Mouse (Mus musculus) MEL (cell line): Measurements from ENCODE around the gene Gtf2i. TPM values are rescaled to one million over a fixed set of nuclear protein-coding genes. Genes with fewer than 3 reads are reported as not detected.
A peak's percentile ranks its signal among the peaks of the same experiment; 100 is the strongest.

ENCODE experiments used
- DNase-seq: peaks from one replicate; pipeline ENCODE4 v3.0.0; 2011; ENCODE audit warnings: low read depth, low spot score
- H3K27ac ChIP-seq: 2 replicates; pipeline ENCODE4 v1.5.1; 2012; ENCODE audit warnings: low read depth, mild to moderate bottlenecking, control low read depth, low read length, moderate library complexity; ENCODE audit not compliant: control insufficient read depth
- H3K27me3 ChIP-seq, 2 experiments: fragments of 150-350 bp in 1 of 2; sonication (generic) in 1 of 2; 2 replicates each; pipeline ENCODE4 v1.6.1; 2012; ENCODE audit warnings: low read length in 2 of 2, mild to moderate bottlenecking in 2 of 2, improper control_type of control experiment in 1 of 2, moderate library complexity in 1 of 2; ENCODE audit not compliant: insufficient read depth in 2 of 2, control insufficient read depth in 1 of 2
- H3K36me3 ChIP-seq, 2 experiments: 2 replicates each; pipeline ENCODE4 v1.6.1; 2012 to 2014; ENCODE audit warnings: low read length in 2 of 2, improper control_type of control experiment in 1 of 2, inconsistent platforms in 1 of 2, mild to moderate bottlenecking in 1 of 2; ENCODE audit not compliant: insufficient read depth in 2 of 2, control insufficient read depth in 1 of 2
- H3K4me1 ChIP-seq, 2 experiments: fragments of 150-350 bp in 1 of 2; sonication (generic) in 1 of 2; 2 replicates each; pipeline ENCODE4 v1.6.1; 2012; ENCODE audit warnings: low read length in 2 of 2, improper control_type of control experiment in 1 of 2, mild to moderate bottlenecking in 1 of 2; ENCODE audit not compliant: insufficient read depth in 2 of 2, control insufficient read depth in 1 of 2
- H3K4me3 ChIP-seq, 2 experiments: fragments of 150-350 bp in 1 of 2; sonication (generic) in 1 of 2; 2 replicates each; pipeline ENCODE4 v1.5.1; 2012; ENCODE audit warnings: low read depth in 2 of 2, low read length in 2 of 2, mild to moderate bottlenecking in 2 of 2, moderate library complexity in 2 of 2, control low read depth in 1 of 2, improper control_type of control experiment in 1 of 2; ENCODE audit not compliant: control insufficient read depth in 1 of 2, insufficient read depth in 1 of 2
- H3K79me2 ChIP-seq: 2 replicates; pipeline ENCODE4 v1.6.1; 2012; ENCODE audit warnings: mild to moderate bottlenecking, low read length, moderate library complexity; ENCODE audit not compliant: control insufficient read depth, poor library complexity, insufficient read depth
- H3K9ac ChIP-seq: 2 replicates; pipeline ENCODE4 v1.6.1; 2012; ENCODE audit warnings: low read depth, mild to moderate bottlenecking, control low read depth, low read length, moderate library complexity; ENCODE audit not compliant: control insufficient read depth, poor library complexity, severe bottlenecking
- H3K9me3 ChIP-seq: fragments of 150-350 bp; sonication (generic); replicated peaks from 2 replicates; pipeline ENCODE4 v1.6.1; 2012; ENCODE audit warnings: mild to moderate bottlenecking, low read length, improper control_type of control experiment, moderate library complexity; ENCODE audit not compliant: insufficient read depth
- BHLHE40 ChIP-seq: IDR thresholded peaks from 2 replicates; pipeline ENCODE4 v1.6.1; 2012; ENCODE audit warnings: low read depth, mild to moderate bottlenecking, inconsistent platforms, low read length, improper control_type of control experiment, borderline replicate concordance
- CHD1 ChIP-seq: IDR thresholded peaks from 2 replicates; pipeline ENCODE4 v1.6.1; 2012; ENCODE audit warnings: low read depth, mild to moderate bottlenecking, inconsistent platforms, low read length, improper control_type of control experiment
- CHD2 ChIP-seq: IDR thresholded peaks from 2 replicates; pipeline ENCODE4 v1.6.1; 2011; ENCODE audit warnings: low read length, improper control_type of control experiment
- E2F4 ChIP-seq: IDR thresholded peaks from 2 replicates; pipeline ENCODE4 v1.6.1; 2011; ENCODE audit warnings: low read depth, low read length, improper control_type of control experiment, borderline replicate concordance
- ELF1 ChIP-seq: IDR thresholded peaks from 2 replicates; pipeline ENCODE4 v1.6.1; 2014; ENCODE audit warnings: low read depth, mild to moderate bottlenecking, inconsistent platforms, low read length, improper control_type of control experiment, moderate library complexity
- EP300 ChIP-seq, 2 experiments: IDR thresholded peaks; 2 replicates each; pipeline ENCODE4 v1.6.1; 2011; ENCODE audit warnings: improper control_type of control experiment in 2 of 2, low read length in 2 of 2, low read depth in 1 of 2, mild to moderate bottlenecking in 1 of 2
- ETS1 ChIP-seq: IDR thresholded peaks from 2 replicates; pipeline ENCODE4 v1.6.1; 2012; ENCODE audit warnings: low read depth, mild to moderate bottlenecking, inconsistent platforms, low read length, improper control_type of control experiment, moderate library complexity
- GABPA ChIP-seq: IDR thresholded peaks from 2 replicates; pipeline ENCODE4 v1.6.1; 2012; ENCODE audit warnings: low read depth, mild to moderate bottlenecking, inconsistent platforms, low read length, improper control_type of control experiment, moderate library complexity
- HCFC1 ChIP-seq: IDR thresholded peaks from 2 replicates; pipeline ENCODE4 v1.6.1; 2012; ENCODE audit warnings: low read depth, mild to moderate bottlenecking, inconsistent platforms, low read length, improper control_type of control experiment, moderate library complexity
- JUND ChIP-seq: IDR thresholded peaks from 2 replicates; pipeline ENCODE4 v1.6.1; 2011; ENCODE audit warnings: low read depth, mild to moderate bottlenecking, improper control_type of control experiment, low read length
- KAT2A ChIP-seq: conservative IDR thresholded peaks from 2 replicates; pipeline ENCODE4 v1.6.1; 2012; ENCODE audit warnings: low read depth, low read length, improper control_type of control experiment, inconsistent platforms
- MAFK ChIP-seq: IDR thresholded peaks from 2 replicates; pipeline ENCODE4 v1.6.1; 2011; ENCODE audit warnings: low read depth, mild to moderate bottlenecking, low read length, improper control_type of control experiment, borderline replicate concordance
- MAZ ChIP-seq: IDR thresholded peaks from 2 replicates; pipeline ENCODE4 v1.6.1; 2012; ENCODE audit warnings: low read depth, mild to moderate bottlenecking, inconsistent platforms, low read length, improper control_type of control experiment
- MEF2A ChIP-seq: IDR thresholded peaks from 2 replicates; pipeline ENCODE4 v1.6.1; 2014; ENCODE audit warnings: low read depth, mild to moderate bottlenecking, inconsistent platforms, low read length, improper control_type of control experiment; ENCODE audit not compliant: poor library complexity, insufficient replicate concordance, severe bottlenecking; ENCODE audit errors: extremely low read depth
- MXI1 ChIP-seq: IDR thresholded peaks from 2 replicates; pipeline ENCODE4 v1.6.1; 2011; ENCODE audit warnings: mild to moderate bottlenecking, low read depth, low read length, improper control_type of control experiment
- MYB ChIP-seq: IDR thresholded peaks from 2 replicates; pipeline ENCODE4 v1.6.1; 2011; ENCODE audit warnings: mild to moderate bottlenecking, low read depth, low read length, improper control_type of control experiment
- MYC ChIP-seq: IDR thresholded peaks from 2 replicates; pipeline ENCODE4 v1.6.1; 2011; ENCODE audit warnings: low read depth, mild to moderate bottlenecking, low read length, improper control_type of control experiment, moderate library complexity
- POLR2AphosphoS2 ChIP-seq: IDR thresholded peaks from 2 replicates; pipeline ENCODE4 v1.6.1; 2011; ENCODE audit warnings: low read length, improper control_type of control experiment
- POLR2AphosphoS5 ChIP-seq: IDR thresholded peaks from 2 replicates; pipeline ENCODE4 v1.6.1; 2012; ENCODE audit warnings: low read depth, borderline replicate concordance, mild to moderate bottlenecking, inconsistent platforms, low read length, moderate library complexity, mixed read lengths
- RCOR1 ChIP-seq: IDR thresholded peaks from 2 replicates; pipeline ENCODE4 v1.6.1; 2012; ENCODE audit warnings: low read depth, mild to moderate bottlenecking, inconsistent platforms, low read length, improper control_type of control experiment
- SIN3A ChIP-seq: IDR thresholded peaks from 2 replicates; pipeline ENCODE4 v1.6.1; 2012; ENCODE audit warnings: low read length, improper control_type of control experiment, inconsistent platforms
- UBTF ChIP-seq: IDR thresholded peaks from 2 replicates; pipeline ENCODE4 v1.6.1; 2012; ENCODE audit warnings: low read depth, mild to moderate bottlenecking, inconsistent platforms, low read length, improper control_type of control experiment, moderate library complexity, borderline replicate concordance; ENCODE audit not compliant: insufficient read depth
- USF1 ChIP-seq: IDR thresholded peaks from 2 replicates; pipeline ENCODE4 v1.6.1; 2014; ENCODE audit warnings: low read depth, mild to moderate bottlenecking, inconsistent platforms, low read length, improper control_type of control experiment, moderate library complexity
- USF2 ChIP-seq, 2 experiments: IDR thresholded peaks; 2 replicates each; pipeline ENCODE4 v1.6.1; 2011 to 2012; ENCODE audit warnings: improper control_type of control experiment in 2 of 2, low read length in 2 of 2, borderline replicate concordance in 1 of 2, inconsistent platforms in 1 of 2, low read depth in 1 of 2, mild to moderate bottlenecking in 1 of 2; ENCODE audit not compliant: insufficient read depth in 1 of 2
- ZKSCAN1 ChIP-seq: IDR thresholded peaks from 2 replicates; pipeline ENCODE4 v1.6.1; 2012; ENCODE audit warnings: low read depth, mild to moderate bottlenecking, inconsistent platforms, low read length, improper control_type of control experiment, moderate library complexity
- ZNF384 ChIP-seq: IDR thresholded peaks from 2 replicates; pipeline ENCODE4 v1.6.1; 2012; ENCODE audit warnings: low read depth, mild to moderate bottlenecking, inconsistent platforms, low read length, improper control_type of control experiment
- polyA plus RNA-seq, 2 experiments: library from polyadenylated mRNA; stranded (reverse) in 1 of 2; unstranded in 1 of 2; fragments of >175 nt in 1 of 2; fragments of >200 nt in 1 of 2; gene quantifications; 2 replicates each; pipeline versions ENCODE4 v1.2.1 to v1.2.4; 2012; ENCODE audit warnings: low replicate concordance in 2 of 2, low read depth in 1 of 2; ENCODE audit not compliant: insufficient read length in 2 of 2, insufficient read depth in 1 of 2, missing spikeins in 1 of 2
- total RNA-seq: library from RNA; depleted of rRNA; stranded (reverse); fragments of 300-350 nt; gene quantifications from 2 replicates; pipeline ENCODE4 v1.2.3, GENCODE M21; 2012

Gtf2i gene
- total and polyA plus RNA-seq, 3 experiments = 46.7 to 151 (median 128) TPM

DNA sequence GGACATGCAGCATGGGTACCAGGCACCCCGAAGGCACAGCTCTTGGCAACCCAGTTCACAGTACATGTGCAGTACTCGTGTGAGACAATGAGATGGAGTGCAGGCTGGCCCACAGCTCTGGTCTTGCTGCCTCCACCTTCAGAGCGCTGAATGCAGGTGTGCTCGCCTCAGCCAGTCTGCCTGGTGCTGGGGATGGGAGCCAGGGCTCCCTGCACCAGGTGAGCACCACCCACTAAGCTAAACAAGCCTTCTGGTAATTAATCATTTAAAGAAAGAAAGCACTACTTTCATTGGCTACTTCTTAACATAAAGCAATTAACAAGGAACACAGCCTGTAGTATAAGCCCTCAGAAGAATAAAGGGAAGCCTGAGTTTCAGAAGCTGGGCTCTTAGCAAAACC is 37.5 kb downstream of the Gtf2i start:
- H3K36me3 ChIP-seq = peaks cover 6 to 16% of the 10 kb centered on the region in 2 experiments
- H3K9me3 ChIP-seq = no peaks in the 10 kb centered on the region
- no peak overlapping the region for H3K27ac ChIP-seq
- no peak overlapping the region for H3K9ac ChIP-seq
- H3K27me3 ChIP-seq = no peaks in the 10 kb centered on the region
- no peak overlapping the region for H3K4me3 ChIP-seq
- 0 out of 4 replicates have a peak, but pooled peaks cover 0 to 3% of the 10 kb centered on the region in 2 experiments for H3K4me1 ChIP-seq
- TF ChIP-seq USF2 (IDR thresholded peaks at IDR 0.05; ENCODE audit: borderline replicate concordance in 1 of 2, insufficient read depth in 1 of 2, low read depth in 1 of 2, low read length in 2 of 2) = no peak
- no peak for TF ChIP-seq MEF2A
- no peak for TF ChIP-seq GABPA
- TF ChIP-seq E2F4 = no peak
- TF ChIP-seq SIN3A = no peak
- TF ChIP-seq RCOR1 = no peak
- TF ChIP-seq BHLHE40 = no peak
- no peak for TF ChIP-seq JUND
- no peak for TF ChIP-seq HCFC1
- TF ChIP-seq POLR2AphosphoS2 = no peak
- TF ChIP-seq, all 39 proteins: peak for 0
- H3K79me2 ChIP-seq = no peaks in the 10 kb centered on the region
- no peak for DNase-seq

DNA sequence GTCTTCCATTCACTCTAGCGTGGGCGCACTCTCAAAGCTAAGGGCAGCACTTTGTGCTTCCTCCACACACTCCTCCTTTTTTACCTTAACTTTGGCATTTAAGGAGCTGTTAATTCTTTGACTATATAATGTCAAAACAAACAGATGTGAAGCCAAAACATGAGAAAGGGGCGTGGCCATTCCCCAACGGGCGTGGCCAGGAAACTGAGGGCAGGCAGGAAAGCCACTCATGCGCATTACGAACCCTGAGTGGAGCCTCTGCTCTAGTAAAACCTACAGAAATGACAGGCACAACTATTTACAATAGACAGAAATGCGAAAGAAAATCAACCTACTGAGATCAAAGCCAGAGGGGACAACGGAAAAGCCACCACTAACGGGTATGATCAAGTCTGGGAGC is 39.0 kb downstream of the Gtf2i start:
- DNase-seq = peak; percentile 29
- no peak for TF ChIP-seq ZKSCAN1
- TF ChIP-seq RCOR1 = no peak
- no peak for TF ChIP-seq MXI1
- TF ChIP-seq POLR2AphosphoS5 = no peak
- no peak for TF ChIP-seq MAFK
- TF ChIP-seq ZNF384 = no peak
- Histone ChIP-seq H3K27ac (no peak overlapping the region), H3K36me3 (peaks cover 6 to 15% of the 10 kb centered on the region in 2 experiments), H3K79me2 (no peaks in the 10 kb centered on the region), H3K9ac (no peak overlapping the region), H3K27me3 (no peaks in the 10 kb centered on the region), H3K4me3 (no peak overlapping the region), H3K4me1 (0 out of 4 replicates have a peak, but pooled peaks cover 0 to 3% of the 10 kb centered on the region in 2 experiments), H3K9me3 (no peaks in the 10 kb centered on the region)

DNA sequence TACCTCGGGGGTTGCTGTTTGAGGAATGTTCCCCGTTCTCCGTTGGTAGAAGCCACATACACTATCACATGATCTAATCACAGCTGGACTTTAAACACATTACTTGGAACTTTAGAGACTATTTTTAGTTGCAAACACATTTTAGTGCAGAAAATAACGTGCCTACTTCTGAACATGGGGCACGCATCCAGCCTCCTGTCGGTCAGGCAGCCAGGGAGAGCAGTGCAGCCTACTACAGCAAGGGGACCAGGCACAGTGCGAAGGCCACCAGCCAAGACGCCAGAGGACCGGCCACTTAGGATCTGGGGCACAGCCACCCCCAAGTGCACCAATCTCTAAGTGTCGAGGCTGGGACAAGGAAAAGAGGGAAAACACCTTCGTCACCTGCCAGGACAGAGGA is 39.5 kb downstream of the Gtf2i start:
- H3K9me3 ChIP-seq = no peaks in the 10 kb centered on the region
- peaks cover 6 to 15% of the 10 kb centered on the region in 2 experiments for H3K36me3 ChIP-seq
- H3K4me3 ChIP-seq = no peak overlapping the region
- H3K79me2 ChIP-seq = no peaks in the 10 kb centered on the region
- 0 out of 4 replicates have a peak, but pooled peaks cover 0 to 3% of the 10 kb centered on the region in 2 experiments for H3K4me1 ChIP-seq
- no peaks in the 10 kb centered on the region for H3K27me3 ChIP-seq
- DNase-seq = no peak
- no peak overlapping the region for H3K27ac ChIP-seq
- H3K9ac ChIP-seq = no peak overlapping the region
- TF ChIP-seq MAZ = no peak
- no peak for TF ChIP-seq MYC
- no peak for TF ChIP-seq JUND
- no peak for TF ChIP-seq CHD1
- TF ChIP-seq ELF1 = no peak
- no peak for TF ChIP-seq RCOR1
- TF ChIP-seq CHD2 = no peak
- TF ChIP-seq UBTF = no peak
- TF ChIP-seq USF1 = no peak
- no peak for TF ChIP-seq KAT2A
- TF ChIP-seq EP300 (IDR thresholded peaks at IDR 0.05; ENCODE audit: low read depth in 1 of 2, low read length in 2 of 2) = no peak
- no peak for TF ChIP-seq E2F4
- TF ChIP-seq SIN3A = no peak
- TF ChIP-seq MYB = no peak
- no peak for TF ChIP-seq ETS1
- TF ChIP-seq MEF2A = no peak
- TF ChIP-seq, all 39 proteins: peak for 0
